Mouse (Mus musculus): ENCODE measurements around the gene Larp1b.

DNA sequence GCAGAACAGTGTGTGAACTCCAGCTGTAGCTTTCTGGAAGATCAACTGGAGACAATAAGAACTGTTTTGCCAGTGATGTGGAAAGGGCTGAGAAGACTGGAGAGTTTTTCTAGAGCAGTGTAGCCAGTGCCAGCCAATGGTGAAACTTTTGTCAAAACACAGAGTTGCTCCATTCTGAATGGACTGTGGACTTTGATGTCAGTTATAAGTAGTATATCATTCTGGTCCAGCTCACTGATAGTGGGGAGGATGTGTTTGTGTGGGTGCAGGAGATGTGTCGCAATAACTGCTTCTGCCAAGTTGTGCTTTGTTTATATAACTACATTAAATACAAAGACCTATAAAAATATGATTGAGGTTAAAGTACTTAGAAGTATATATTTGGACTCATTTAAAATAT, 45.5 kb downstream of the Larp1b start:
- TF ChIP-seq CTCF (IDR thresholded peaks at IDR 0.05; ENCODE audit: control insufficient read depth, insufficient read depth, insufficient read length) = no peak
- TF ChIP-seq MYOG (IDR thresholded peaks at IDR 0.05; ENCODE audit: control insufficient read depth, extremely low read depth, insufficient read length) = no peak
- no peak for TF ChIP-seq FOSL1 (IDR thresholded peaks at IDR 0.05; ENCODE audit: insufficient read depth, low read length, poor library complexity, severe bottlenecking)
- peak; percentile 54 for TF ChIP-seq CEBPB (IDR thresholded peaks at IDR 0.05; ENCODE audit: low read depth)
- TF ChIP-seq MAX (IDR thresholded peaks at IDR 0.05) = no peak

Measured in C2C12 (cell line).